Mouse (Mus musculus): ENCODE measurements at regions not wholly inside any gene's neighbourhood (a gene's known extent, or its start where the extent isn't known, plus 50 kb on each side); places are given as distances from the start of the nearest gene placed in this dataset.
"Not testable (repeated sequence)": the region's sequence is repeated elsewhere in the genome, so short reads cannot be mapped to it uniquely, and the experiment has no call there.

DNA sequence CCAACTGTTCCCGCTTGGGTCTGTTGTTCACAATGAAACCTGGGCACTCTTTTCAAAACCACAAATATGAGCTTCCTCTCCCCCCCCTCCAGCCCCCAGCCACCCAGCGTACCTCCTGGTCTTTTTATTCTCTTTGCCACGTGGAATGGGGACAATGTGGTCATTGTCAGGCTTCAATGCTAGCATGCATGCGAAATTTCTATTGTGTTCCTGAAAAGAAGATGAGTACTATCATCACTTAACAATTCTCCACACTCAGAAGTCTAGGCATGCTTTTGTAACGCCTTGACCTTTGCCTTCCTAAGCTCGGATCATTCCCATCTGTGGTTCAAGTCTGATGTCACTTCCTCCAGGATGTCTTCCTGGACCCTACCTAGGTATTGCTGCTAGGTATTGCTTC, 202.2 kb downstream of the Trim29 start:
- DNase-seq (ENCODE audit: low spot score in 2 of 2), result no peak

DNA sequence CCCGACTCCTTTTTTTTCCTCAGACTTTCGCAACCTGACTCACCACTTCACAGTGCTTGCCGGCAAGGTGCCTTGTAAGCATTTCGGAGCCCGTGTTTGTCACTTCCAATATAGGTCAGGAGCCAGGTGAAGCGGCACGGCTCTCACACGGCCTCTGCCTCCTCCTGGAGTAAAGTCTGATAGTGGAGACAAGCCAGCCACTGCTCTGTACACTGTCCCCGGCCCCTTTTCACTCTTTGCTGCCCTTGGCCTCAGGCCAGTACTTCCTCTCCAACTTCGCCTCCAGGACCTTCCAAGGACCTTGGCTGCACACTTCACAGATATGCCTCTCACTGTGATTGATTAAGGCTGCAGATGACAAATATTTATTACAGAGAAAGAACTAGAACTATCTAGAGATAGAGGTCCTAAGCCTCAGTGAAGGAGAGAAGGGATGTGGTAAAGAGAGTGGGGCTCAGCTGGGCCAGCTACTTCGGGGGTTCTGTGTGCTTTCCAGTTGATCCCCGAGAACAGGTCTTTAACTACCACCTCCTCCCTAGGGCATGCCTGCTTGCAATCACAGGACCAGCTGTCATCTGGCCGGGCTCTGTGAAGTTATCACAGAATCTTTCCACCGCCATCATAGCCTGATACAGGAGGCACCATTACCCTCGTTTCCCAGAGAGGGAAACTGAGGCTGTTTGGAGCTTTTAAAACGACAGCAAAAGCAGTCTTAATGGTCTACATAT, 204.2 kb downstream of the Trim29 start:
- DNase-seq (ENCODE audit: low spot score in 2 of 2), result no peak

DNA sequence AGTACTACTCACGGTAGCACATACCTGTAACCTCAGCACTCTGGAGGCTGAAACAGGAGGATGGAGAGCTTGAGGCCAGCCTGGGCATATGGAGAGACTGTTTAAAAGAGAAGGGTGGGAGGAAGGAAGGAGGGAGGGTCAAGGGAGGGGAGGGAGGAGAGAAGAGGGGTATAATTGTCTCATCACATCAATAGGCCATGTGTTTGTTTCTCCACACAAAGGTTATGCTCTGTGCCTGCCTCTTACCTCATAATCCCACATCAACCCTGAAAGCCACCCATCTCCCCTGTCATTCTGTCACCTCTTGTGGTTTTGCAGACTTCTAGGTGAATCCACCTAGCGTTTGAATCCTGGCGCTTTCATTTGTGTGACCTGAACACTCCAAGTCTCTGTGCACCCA, 210.3 kb downstream of the Trim29 start:
- DNase-seq (ENCODE audit: low spot score in 2 of 2), result no peak

DNA sequence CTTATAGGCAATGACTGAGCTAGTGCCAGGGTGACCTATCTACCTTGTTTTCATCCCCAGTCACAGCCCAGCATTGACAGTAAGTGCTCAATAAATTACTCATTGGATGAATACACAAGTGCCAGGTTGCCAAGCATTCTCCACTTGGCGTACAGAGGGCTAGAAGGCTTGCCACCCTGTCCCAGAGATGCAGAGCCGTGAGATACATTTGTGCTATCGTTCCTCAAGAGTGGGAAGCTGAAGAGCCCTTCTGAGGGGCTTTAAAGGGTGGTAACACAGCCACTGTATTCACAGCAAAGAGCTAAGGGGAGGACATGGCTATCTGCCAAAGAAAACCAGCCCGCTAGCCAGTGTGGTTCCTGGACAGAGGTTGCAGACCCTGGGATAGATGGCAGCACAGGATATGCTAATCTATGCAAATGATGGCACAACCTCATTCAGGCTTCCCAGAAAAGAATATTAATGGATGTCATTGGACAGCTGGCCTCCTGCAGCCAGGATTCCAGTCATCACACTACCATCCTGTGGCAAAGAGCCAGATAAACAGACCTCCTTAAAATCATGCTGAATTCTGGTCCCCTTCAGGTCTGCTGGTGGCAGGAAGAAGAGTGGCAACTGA, 214.4 kb downstream of the Trim29 start:
- no peak for DNase-seq (ENCODE audit: low spot score in 2 of 2)

DNA sequence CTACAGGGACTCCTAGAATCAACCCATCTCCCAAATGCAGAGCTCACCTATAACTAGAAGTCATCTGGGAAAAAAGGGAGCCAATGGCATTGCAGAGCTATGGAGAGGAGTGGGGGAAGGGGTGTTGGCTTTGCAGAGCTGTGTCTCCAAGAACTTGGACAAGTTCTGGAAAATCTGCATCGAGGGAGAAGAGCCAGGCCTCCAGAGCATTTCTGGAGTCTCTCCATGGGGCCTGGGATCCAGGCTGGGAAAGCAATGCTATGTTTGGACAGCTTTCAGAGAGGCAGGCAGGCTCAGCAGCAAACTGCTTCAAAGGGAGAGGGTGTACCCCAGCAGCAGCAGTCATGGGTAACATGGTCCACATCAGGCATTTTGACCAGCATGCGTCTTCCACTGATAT, 211.6 kb upstream of the Nectin1 start:
- no peak for DNase-seq (ENCODE audit: low spot score in 2 of 2)

DNA sequence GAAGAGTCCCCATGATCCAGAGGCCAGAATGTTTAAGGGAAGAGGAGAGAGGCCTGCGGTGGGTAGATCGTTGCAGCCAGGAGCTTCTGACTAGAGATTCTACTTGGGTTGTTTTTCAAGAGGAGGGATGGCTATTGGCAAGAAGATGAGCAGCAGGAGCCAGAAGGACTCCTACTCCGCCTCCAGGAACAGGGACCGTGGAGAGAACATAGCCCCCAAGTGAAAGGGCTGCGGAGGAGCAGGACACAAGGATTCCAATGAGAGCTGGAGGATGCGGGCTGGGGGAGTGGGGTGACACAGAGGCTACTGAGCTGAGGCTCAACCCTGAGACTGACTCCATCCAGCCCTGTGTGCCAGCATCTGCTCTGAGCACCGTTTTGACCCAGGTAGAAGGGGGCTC, 207.8 kb upstream of the Nectin1 start:
- DNase-seq (ENCODE audit: low spot score in 2 of 2), result no peak

DNA sequence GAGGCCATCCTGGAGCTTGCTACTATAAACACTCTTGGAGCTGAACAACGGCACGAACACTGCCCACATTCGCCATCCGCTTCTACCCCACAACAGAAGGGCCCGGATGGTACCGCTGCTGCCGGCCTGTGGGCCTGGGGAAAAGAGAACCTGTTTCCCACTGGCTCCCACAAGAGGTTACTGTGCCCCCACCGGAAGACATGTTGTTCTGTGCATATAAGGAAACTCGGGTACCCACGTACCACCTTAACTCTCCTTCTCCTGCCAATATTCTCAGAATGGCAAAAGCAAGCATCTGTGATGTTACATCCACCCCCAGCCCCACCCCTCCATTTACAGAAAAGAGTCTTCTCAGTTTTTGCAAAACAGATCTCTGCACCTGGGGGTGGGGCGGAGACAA, 206.7 kb upstream of the Nectin1 start:
- DNase-seq (ENCODE audit: low spot score in 2 of 2), result peak in 1 of 2 experiments; percentile 60

DNA sequence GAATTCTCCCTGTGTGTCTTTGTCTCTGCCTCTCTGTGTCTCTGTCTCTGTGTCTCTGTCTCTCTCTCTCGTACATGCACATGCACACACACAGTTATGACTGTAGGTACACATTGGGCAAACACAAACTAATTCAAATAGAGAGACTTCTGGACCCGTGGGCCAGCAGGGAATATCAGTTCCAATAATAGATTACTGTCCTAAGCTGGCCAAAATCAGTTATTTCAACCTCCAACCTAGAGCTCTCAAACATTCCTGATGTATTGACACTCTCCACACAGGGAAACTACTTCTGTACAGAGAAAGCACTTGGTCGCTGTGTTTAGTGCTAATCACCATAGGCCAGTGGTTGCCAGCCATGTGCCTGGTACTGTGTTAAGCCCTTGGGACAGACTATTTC, 203.7 kb upstream of the Nectin1 start:
- no peak for DNase-seq (ENCODE audit: low spot score in 2 of 2)

DNA sequence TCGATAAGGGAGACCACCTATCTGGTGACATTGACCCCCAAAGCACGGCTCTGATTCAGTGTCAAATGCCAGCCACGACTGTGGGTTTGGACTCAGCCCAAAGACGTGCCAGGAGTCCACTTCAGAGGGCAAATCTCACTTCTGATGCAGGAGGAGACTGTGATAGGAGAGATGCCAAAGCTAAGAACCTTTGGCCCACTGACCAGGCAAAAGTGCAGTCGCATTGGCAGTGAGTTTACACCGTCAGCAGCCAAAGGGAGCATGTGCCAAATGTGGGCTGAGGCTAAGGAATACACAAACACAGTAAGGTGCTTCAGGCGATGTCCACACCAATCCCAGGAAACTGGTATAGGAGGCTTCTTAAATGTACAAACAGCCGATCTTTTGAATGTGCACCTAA, 202.6 kb upstream of the Nectin1 start:
- no peak for DNase-seq (ENCODE audit: low spot score in 2 of 2)

DNA sequence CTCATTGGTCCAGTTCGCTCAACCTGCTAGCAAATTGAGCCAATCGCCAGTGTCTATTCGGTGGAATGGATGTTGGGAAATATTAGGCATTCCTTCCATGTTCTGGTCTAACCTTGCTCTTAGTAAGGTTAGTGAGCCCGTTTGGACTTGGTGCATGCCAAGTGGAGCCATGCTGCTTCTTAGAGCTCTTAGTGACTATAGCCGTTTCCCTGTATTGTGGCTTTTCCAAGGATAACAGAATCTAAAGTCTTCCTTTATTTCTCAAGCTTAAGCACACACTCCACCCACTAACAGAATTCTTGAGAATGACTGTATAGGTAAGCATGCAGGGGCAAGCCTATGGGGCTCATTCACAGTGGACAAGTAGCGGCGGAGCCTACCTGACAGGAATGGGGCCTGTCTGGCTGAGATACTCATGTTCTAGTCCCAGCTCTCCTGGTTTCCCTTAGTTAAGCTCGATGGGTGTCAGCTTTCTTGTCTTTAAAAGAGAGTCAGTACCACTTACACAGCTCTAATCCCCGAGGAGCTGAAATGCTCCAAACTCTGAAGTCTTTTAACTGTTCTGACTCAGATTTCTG, 201.6 kb upstream of the Nectin1 start:
- DNase-seq (ENCODE audit: low spot score in 2 of 2), result no peak

DNA sequence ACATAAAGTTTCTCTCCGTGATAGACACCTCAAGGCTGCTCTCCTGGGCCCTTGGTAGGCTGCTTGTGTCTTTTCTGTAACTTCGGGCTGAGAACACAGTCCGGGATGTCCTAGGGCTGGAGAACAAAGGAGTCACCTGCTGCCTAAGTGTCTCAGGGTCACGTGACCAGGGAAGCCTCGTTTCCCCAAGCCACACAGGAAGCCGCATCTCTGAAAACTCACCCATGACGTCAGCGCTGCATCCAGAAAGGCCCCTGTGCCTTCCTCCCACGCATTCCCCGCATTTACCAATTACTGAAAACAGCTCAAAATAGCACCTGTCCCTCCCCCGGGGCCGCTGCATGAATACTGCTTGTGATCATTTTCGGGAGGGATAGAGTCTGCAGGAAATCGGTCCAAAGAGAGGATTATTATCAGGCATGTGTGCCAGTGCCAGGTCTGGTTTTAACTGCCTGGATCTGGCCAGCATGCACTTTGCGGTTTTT, 198.7 kb upstream of the Nectin1 start:
- DNase-seq (ENCODE audit: low spot score in 2 of 2), result peak in 1 of 2 experiments; percentile 55

DNA sequence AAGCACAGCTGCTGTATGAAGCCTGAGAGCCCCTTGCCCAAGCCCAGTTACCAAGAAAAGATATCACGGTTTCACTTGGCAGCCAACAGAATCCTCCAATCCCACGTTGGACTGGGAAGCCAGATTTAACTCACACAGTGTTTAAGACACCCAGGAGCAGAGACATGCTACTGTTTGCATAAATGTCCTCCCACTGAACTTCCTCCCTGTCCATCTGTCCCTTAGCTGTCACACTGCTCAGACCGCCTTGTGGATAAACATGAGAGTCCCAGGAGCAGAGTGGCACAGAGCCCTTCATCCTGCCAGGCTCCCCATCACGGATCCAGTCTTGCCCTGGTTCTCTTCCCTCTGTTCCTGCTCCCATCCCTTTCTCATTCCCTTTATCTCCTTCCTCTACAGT, 194.9 kb upstream of the Nectin1 start:
- no peak for DNase-seq (ENCODE audit: low spot score in 2 of 2)

DNA sequence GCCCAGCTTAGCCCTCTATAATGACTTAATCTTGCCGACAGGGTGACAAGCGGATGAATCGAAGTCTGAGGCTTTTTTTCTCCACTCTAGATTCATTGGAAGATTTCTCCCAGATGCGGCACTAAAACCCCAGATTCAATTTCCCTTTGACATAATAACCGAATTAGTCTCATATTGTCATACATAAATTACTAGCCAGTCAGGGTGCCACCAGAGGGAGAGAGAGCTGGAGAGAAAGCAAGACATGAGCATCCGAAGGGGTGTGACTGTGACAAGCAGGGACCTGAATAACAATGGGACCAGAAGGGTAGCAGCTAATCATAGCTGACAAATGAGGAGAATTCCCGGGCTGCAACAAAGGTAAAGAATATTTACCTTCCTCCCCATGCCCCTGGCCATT, 194.5 kb upstream of the Nectin1 start:
- no peak for DNase-seq (ENCODE audit: low spot score in 2 of 2)

DNA sequence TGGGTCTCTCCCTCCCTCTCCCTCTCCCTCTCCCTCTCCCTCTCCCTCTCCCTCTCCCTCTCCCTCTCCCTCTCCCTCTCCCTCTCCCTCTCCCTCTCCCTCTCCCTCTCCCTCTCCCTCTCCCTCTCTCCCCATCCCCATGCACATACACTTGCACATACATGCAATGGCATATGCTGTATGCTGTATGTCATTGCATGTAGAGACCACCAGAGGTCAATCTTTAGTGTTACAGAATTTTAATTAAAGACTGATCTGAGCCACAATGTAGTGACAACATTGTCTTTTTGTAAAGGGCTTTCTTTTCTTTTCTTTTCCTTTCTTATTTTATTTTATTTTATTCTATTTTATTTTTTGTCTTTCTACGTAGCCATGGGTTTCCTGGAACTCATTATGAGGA, 191.0 kb upstream of the Nectin1 start:
- not testable (repeated sequence) for DNase-seq (ENCODE audit: low spot score in 2 of 2)

DNA sequence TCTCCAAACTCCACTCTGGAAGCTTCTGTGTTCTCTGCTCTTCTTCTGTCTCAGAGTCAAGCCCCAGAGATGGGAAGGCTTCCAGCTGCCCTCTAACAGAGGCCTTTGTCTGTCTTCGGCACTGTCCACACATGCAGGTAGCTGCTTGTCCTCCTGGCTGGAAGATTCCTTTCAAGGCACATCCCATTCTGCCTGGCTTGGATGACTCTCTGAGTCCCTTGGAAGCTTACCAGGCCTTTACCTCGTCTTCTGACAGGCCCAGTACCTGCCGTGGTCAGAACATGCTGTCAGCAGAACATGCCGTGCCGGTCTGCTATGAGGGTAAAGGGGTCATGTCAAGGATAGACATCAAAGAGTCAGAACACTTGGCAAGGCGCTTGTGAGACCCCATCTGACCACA, 181.8 kb upstream of the Nectin1 start:
- no peak for DNase-seq (ENCODE audit: low spot score in 2 of 2)

DNA sequence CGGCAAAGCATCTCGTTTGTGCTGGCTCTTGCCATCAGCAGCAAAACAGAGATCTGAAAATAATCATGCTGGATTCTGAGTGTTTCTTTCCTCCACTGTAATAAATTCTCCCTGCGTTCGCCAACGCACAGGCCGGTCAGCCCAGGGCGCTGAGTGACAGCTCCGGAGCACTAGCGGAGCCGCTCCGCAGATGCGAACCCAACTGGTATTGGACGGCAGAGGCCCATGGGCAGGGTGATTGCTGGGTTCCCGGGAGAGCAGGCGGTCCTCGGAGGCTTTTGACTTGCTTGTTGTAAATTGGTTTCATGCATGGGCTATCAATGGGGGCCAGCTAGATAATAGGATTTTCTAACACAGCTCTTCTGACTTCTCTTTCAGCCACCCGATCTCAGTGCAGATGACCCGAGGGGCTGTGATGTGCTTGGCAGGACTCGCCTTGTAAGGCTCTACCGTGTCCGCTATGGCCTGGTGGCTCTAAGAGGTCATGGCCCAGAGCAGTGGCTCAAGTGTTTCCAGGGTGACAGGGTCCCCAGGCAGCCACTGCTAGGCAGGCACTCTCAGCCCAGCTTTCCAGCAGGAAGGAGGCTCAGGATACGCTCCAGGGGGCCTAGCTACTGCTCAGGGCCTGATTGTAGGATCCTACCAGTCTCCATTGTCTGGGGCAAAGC, 179.4 kb upstream of the Nectin1 start:
- no peak for DNase-seq (ENCODE audit: low spot score in 2 of 2)

DNA sequence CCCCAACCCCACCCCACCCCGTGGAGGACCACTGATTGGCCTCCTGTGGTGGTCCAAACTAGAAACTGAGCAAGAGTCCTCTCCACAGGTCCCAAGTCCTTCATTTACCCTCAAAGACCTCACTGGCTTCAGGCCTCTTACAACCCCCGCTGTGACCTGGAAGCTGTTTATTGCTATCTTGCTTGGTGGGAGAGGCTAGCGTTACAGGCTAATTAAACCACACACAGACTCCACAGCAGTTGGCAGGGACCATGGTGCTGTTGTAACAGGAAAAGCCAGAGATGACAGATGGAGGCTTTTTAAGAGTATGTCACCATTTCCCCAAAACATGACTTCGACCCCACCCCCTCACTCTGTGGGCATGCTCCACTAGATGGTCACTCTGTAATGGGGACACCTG, 174.9 kb upstream of the Nectin1 start:
- no peak for DNase-seq (ENCODE audit: low spot score in 2 of 2)

DNA sequence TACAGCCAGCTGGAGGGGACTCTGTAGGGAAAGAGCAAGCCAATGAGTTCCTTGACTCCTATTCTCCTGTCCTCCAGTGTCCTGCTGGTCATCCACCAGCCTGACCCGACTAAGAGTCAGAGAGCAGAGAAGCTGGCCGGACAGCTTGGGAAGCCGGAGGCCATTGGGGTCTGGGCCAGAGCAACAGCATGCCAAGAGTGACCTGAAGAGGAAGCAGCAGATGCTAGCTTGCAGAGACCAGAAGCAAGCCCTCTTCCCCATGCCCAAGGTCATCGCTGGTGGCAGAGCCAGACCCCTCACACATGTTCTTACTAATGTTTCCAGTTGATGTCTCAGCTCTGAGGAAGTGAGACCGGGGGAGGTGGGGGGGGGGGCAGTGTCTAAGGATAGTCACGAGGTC, 172.7 kb upstream of the Nectin1 start:
- DNase-seq (ENCODE audit: low spot score in 2 of 2), result no peak

DNA sequence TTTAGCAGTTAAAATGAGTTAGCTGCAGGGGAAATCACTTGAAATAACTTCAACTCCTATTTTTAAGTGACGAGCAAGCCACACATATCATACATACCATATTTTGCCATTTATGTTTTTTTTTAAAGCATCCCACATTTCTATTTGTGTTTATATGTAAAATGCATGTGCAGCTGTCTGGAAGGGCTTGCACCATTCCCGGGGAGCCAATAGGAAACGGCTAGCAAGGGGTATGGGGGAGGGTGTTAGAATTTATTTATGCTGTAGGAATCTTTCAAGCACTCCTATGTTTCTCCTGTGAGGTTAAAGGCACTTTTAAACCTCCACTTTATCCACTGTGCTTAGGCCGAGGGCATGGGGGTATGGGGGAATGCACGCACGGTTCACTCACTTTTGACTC, 168.1 kb upstream of the Nectin1 start:
- no peak for DNase-seq (ENCODE audit: low spot score in 2 of 2)

DNA sequence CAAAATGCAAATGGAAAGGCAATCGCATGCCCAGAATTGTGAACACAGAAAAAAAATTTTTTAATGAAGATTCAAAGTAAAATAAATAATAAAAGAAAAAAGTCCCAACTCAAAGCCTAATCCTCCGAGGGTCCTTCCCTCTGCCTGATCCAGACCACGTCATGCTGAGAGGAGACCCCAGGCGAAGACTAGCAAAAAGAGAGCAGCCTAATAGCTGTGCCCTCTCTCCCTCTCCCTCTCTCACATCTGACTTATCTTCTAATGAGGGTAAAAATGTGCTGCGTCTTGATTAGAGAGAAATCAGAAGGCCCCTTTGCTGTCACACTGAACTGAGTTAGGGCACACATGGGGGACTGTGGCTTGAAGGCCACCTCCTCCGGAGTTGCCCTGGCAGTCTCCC, 163.1 kb upstream of the Nectin1 start:
- DNase-seq (ENCODE audit: low spot score in 2 of 2), result no peak

DNA sequence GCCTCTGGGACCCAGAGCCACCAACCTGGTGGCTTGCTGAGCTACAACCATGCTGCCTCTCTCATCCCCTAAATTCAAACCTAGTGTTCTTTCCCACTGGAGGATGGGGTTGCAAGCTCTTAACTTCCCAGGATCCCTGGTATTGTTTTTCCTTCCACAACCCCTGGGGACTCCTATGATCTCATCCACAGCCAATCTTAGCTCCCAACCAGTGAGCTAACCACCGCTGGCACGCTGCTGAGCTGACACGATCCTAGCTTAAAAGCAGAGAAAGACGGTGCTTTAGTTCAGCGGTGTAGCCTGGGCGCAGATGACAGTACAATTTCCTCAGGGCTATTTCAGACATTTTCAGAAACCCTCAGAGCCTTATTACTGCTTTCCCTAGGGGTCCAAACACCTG, 158.2 kb upstream of the Nectin1 start:
- no peak for DNase-seq (ENCODE audit: low spot score in 2 of 2)

DNA sequence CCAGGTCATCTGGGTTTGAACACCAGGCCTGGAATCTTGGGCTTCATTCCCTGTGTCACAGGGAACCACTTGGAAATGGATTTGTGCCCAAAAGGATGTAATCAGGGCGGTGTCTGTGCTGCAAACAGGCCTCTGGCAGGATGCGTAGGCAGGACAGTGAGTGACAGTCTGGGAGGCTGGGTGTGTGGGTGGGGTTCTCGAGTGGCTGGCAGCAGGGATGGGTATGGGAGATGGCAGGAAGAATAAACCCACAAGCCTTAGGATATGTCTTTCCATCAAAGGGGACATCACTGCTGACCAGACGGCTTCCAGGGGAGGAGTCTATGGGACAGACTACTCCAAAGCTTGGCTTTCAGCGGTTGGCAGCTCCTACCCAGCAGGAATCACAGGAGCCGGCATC, 150.5 kb upstream of the Nectin1 start:
- DNase-seq (ENCODE audit: low spot score in 2 of 2), result peak; percentile 62 to 67
